Mouse (Mus musculus) gastrocnemius, postnatal 4 days (tissue): ENCODE data around the gene Il2rg. TPM values are rescaled to one million over a fixed set of nuclear protein-coding genes. Genes with fewer than 3 reads are reported as not detected.

Experiments
- DNase-seq, 2 experiments: peaks; one replicate each; pipeline ENCODE4 v3.0.0; 2021 to 2022; ENCODE audit warnings: low spot score in 2 of 2, mixed read lengths in 2 of 2
- total RNA-seq, 2 experiments: library from RNA; stranded (reverse); gene quantifications; 2 replicates each; pipeline ENCODE4 v1.2.3; 2021

Gene Il2rg
- total RNA-seq, 2 experiments from 2014 or later, result 7.2 to 9.6 TPM

DNA sequence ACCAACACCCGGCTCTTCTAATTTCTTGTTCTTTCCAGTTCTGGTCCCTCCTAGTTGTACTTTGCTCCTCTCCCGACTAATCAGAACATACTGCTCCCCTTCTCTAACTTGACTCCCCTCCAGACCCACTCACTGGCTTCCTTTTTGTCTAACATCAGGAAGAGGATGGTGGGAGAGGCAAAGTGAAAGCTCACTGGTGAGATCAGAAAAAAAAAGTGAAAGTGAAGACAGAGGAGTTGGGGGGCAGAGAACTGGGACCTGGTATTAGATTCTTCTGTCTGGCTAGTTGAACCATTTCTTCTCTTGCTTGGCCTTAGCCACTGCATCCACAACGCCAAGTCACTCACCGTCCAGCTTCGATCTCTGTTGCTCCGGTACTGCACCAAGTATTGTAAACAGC is 1.4 kb downstream of the Il2rg start:
- DNase-seq, result no peak

GRCm38 (mm10) chrX:101263892-101264291 is 4.2 kb downstream of the Il2rg start, which contains the start of gene Gm614:
Gm614 (minus strand) TSS chrX:101263992.
- no peak for DNase-seq

DNA sequence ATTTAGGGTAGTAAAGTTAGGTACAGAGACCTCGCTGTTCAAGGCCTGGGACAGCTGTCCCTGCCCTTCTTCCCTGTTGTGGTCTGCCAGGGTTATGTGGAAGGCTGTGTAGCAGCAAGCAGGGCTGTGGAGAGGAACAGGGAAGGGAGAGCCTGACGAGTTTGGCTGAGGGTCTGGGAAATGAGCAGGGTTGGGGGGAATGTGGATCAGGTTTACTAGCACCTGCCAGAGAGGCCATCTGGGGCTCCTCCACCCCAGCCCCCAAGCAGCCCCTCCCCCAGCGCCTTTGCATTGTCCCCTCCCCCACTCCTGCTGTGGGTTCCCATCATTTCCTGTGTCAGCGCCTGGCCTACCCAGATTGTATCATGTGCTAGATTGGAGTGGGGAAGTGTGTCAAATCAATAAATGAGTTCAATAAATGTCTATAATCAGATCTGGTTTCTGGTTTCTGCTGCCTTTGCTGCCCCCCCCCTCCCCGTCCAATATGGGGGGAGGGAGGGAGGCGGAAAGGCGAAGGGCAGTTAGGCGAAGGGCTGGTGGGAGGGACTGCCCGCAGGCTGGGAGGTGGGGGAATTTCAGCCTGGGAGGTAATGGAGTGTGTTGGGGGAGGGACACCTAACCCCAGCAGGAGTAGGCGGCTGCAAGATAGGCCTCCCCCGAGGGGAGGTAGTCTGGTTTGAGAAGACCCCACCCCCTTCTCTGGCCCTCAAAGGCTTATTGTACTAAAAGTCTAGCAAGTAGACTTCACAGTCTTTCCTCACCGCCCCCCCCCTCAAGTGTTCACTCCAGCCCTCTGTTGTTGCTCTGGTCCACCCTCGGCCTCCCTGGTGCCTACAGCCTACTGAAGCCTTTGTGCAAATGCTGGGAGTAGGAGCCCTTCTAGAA is 7.4 kb downstream of the Il2rg start:
- DNase-seq, result peak in 1 of 2 experiments; percentile 22

DNA sequence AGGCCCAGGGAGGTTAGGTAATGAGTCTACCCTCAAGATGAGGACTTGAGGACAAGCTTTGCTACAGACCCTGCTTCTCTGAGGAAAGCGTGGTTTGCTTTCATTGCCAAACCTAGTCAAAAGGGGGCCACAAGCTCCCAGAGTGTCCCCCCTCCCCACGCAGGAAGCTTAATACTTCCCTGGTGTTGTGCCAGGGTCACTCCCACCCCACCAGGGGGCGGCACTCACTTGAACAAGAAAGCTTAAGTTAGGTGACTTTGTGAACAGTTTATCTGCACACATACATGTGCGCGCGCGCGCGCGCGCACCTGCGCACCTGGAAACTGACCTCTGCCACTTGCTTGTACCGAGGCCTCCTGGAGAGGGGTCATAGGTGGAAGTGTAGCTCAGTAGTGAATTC is 11.5 kb downstream of the Il2rg start:
- DNase-seq, result peak in 1 of 2 experiments; percentile 20

DNA sequence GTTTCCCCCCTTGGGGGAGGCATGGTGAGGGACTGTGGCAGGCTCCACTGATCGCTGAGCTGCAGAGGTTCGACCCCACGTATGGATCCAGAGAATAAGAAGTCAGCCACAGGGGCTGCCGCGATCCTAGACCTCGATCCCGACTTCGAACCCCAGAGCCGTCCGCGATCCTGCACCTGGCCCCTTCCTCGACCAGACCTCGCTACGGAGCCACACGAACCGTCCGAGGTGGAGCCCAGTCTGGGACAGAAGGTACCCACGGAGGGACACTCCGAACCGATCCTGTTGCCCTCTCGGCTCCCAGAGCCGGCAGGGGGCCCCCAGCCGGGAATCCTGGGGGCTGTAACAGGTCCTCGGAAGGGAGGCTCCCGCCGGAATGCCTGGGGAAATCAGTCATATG is 13.3 kb downstream of the Il2rg start:
- no peak for DNase-seq

- peak; percentile 61 to 85 for DNase-seq
Measured at GRCm38 (mm10) chrX:101253952-101254729, 13.9 kb downstream of the Il2rg start, which contains the start of gene Foxo4. Foxo4 (plus strand) TSS chrX:101254528.

DNA sequence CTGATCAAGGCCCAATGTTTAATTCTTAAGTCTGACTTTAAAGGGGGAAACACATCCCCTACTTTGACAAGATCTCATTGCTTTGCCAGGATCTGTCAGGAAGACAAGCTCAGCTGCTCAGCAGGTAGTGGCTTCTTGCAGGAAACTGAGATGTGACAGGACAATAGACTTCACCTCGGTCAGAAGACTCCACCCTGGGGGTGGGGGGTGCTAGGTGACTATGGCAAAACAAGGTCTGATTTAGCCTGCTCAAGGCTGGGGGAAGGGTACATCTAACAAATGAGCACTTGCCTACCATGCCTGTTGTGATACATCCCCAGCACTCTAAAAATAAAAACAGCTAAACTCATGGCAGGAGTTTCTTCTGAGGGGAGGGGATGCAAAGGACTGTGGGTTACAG is 23.0 kb downstream of the Il2rg start:
- no peak for DNase-seq

DNA sequence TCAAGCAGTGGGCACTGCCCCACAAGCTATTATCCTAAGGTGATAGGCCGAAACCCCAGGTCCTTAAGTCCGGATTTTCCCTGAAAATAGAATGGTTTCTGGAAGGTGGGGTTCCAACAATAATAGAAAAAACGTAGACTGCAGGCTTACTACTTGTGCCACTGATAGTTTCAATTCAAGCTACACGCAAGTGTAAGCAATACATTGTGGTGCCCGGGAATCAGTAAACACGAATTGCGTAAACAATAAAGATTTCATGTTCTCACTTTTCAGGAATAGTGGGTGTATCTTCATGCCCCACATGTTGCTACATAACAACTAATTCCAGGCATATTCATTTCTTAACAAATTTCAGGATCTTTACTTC is 45.3 kb downstream of the Il2rg start:
- no peak for DNase-seq

DNA sequence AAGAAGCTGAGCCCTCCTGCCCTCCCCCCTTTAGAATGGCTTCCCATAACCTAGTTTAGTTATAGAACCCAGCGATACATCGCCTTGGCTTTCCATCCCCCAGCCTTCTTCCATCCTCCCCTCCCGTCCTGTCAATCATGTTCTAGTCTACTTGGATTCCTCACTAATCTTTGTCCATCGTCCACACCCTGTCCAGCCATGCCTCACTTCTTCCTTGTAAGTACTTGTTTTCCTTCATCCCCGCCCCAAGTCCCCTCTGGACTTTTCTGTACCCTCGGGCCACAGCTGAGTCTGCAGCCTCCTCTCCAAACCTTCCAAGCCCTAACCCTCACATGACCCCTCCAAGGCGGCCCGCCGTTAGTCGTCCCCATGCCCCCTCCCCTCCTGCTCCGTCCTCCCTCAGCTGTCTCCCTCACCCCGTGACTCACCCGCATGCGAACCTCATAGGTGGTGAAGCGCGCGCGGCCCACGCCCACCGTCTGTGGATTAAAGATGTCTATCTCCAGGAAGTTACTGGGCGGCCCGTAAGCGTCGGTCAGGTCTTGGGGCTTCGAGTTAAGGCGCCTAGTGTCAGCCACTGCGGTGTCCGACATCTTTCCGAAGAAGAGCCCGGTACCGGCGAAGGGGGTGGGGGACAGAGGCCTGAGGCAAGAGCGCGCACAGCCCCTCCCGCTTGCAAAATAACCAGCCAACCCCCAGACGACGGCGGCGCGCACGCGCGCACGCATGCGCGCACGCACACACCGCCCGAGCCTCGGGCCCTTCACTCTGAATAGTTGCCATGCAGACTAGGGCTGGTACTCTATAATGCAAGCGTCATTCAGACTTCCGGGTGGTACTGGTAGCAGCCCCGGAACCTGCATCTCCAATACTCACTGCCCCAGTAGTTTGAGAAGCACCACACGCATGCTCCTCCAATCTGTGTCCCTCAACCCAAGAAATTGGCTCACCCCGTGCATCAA is 45.9 kb downstream of the Il2rg start, which contains the start of gene Snx12:
Gene Snx12, minus strand, starts transcription at position 730 of the 962 bp plus-strand sequence.
- DNase-seq, result peak; percentile 70 to 79

Other genes starting within 250 kb of the Il2rg start
- not detected for gene Tex11, start 208.6 kb downstream of the Il2rg start, total RNA-seq
- under 1 TPM; 0.31 to 0.34 TPM for gene Slc7a3, start 182.2 kb downstream of the Il2rg start, total RNA-seq
- gene Snx12, start 45.7 kb downstream of the Il2rg start, total RNA-seq, result 10 to 100 TPM; 47.4 to 58.4 TPM
- 10 to 100 TPM; 59.1 to 60.3 TPM for gene Foxo4, start 13.7 kb downstream of the Il2rg start, total RNA-seq
- under 1 TPM in 1 of 2 experiments, not detected in 1; 0.52 TPM for gene Gm614, start 4.3 kb downstream of the Il2rg start, total RNA-seq
- not detected for gene Gm20489, start 768 bp upstream of the Il2rg start, total RNA-seq
- 10 to 100 TPM; 33.5 to 35.0 TPM for gene Med12, start 5.8 kb upstream of the Il2rg start, total RNA-seq
- 1 to 10 TPM; 2.1 to 2.2 TPM for gene Nlgn3, start 30.9 kb upstream of the Il2rg start, total RNA-seq
- gene Gjb1, start 108.1 kb upstream of the Il2rg start, total RNA-seq, result 1 to 10 TPM; 1.6 to 2.0 TPM
- 10 to 100 TPM; 24.1 to 24.5 TPM for gene Zmym3, start 152.6 kb upstream of the Il2rg start, total RNA-seq
- gene Nono, start 161.1 kb upstream of the Il2rg start, total RNA-seq, result 100 to 1,000 TPM; 151 to 172 TPM
- gene Itgb1bp2, start 180.8 kb upstream of the Il2rg start, total RNA-seq, result 100 to 1,000 TPM; 699 to 712 TPM